Mouse (Mus musculus) kidney, postnatal 25 days (tissue): ENCODE results near the gene Zbtb8b.
"Not testable (repeated sequence)": the region's sequence is repeated elsewhere in the genome, so short reads cannot be mapped to it uniquely, and the experiment has no call there.

Experiments used
- DNase-seq, 2 experiments: peaks; one replicate each; pipeline ENCODE4 v3.0.0; 2021; ENCODE audit warnings: mixed read lengths in 2 of 2

Zbtb8b gene

DNA sequence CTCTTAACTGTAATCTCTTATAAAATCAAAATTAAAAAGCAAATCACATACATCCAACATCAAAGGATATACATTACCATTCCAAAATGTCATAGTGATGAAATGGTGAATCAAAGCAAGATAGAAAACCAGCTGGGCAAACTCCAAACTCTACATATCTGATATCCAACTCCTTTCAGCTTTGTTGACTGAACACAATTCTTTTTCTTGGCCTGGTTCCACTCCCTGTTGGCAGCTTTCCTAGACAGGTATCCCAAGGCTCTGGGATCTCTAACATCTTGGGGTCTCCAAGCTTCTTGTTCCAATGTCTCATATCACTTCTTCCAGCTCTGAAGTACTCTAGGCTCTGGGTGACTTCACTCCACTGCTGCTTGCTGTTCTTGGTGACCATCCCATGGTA is 29.7 kb downstream of the Zbtb8b start:
- DNase-seq, result peak in 1 of 2 experiments; percentile 23

DNA sequence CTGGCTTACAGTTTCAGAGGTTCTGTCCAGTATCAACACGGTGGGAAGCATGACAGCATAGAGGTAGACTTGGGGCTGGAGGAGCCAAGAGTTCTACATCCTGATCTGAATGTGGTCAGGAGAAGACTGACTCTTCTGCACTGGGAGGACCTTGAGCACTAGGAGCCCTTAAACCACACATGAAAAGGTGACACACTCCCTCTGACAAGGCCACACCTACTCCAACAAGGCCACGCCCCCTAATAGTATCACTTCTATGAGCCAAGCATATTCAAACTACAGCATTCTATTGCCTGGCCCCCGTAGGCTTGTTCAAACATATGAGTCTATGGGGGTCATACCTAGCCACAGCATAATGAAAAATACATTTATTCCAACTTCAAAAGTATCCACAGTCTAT is 30.1 kb downstream of the Zbtb8b start:
- not testable (repeated sequence) for DNase-seq

GRCm38 (mm10) chr4:129406447-129406846 is 34.2 kb downstream of the Zbtb8b start:
- peak; percentile 72 to 85 for DNase-seq

GRCm38 (mm10) chr4:129399813-129400212 is 40.8 kb downstream of the Zbtb8b start:
- no peak for DNase-seq

DNA sequence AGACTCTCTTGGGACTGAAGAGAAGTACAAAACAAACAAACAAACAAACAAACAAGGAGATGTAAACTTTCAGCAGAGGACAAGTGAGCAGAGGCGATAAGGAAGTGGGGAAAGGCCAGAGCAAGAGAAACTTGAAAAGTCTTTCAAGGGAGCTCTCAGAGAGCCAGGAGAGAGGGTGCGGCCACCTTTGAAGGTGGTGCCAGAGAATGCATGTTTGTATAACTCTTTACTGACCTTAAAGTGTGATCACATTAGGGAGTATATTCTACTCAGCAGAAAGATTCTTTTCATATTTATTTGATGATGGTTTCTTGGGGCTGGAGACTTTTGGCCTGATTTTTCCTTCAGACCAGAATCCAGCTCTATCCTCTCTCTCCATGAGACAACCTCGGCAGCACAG is 43.7 kb downstream of the Zbtb8b start:
- DNase-seq, result no peak

- no peak for DNase-seq
Measured at GRCm38 (mm10) chr4:129394089-129394870, 46.4 kb downstream of the Zbtb8b start.

DNA sequence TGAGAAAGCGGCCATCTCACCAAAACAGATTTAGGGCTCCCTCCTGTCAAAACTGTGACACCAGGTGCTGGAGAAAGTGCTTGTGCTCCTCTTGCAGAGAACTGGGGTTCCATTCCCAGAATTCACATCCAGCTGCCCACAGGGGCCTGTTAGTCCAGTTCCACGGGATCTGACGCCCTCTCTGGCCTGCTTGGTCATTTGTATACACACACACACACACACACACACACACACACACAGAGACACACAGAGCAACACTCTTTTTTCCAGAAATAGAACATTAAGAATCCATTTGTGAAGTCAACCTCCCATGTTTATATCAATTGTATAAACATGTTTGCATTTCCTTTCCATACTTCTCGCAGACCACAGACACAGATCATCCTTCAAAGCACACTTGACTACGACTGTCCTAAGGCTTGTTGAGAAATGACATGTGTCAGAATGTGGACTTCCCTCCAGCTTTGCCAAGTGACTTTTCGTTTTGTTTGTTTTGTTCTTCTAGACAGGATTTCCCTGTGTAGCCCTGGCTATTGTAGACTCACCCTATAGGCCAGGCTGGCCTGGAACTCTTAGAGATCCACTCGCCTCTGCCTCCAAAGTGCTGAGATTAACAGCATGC is 49.6 kb downstream of the Zbtb8b start:
- DNase-seq, result no peak

DNA sequence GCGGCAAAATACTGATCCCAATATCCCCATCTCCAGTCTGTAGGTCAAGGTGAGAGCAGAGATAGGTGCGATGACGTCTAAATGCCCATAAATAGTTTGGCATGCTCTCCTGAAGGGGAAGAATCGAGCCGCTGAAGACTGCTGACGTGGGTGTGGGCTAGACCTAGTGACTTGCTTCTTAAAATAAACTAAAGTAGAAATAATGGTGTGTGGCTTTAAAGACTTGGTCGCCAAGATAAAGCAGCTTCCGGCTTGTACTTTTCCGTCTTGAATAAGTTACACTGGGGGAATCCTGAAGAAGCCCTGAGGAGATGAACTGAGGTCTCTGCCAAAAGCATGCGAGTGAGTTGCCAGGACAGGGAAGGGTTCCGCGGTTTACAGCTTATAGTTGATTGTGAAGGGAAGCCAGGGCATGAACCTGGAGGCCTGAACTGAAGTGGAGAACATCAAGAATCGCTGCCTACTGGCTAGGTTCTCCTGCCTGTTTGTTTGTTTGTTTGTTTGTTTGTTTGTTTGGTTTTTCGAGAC is 50.4 kb downstream of the Zbtb8b start:
- DNase-seq, result no peak

- DNase-seq, result no peak
Measured at GRCm38 (mm10) chr4:129388404-129388803, 52.2 kb downstream of the Zbtb8b start.

- DNase-seq, result no peak
Measured at GRCm38 (mm10) chr4:129386989-129387388, 53.7 kb downstream of the Zbtb8b start.

DNA sequence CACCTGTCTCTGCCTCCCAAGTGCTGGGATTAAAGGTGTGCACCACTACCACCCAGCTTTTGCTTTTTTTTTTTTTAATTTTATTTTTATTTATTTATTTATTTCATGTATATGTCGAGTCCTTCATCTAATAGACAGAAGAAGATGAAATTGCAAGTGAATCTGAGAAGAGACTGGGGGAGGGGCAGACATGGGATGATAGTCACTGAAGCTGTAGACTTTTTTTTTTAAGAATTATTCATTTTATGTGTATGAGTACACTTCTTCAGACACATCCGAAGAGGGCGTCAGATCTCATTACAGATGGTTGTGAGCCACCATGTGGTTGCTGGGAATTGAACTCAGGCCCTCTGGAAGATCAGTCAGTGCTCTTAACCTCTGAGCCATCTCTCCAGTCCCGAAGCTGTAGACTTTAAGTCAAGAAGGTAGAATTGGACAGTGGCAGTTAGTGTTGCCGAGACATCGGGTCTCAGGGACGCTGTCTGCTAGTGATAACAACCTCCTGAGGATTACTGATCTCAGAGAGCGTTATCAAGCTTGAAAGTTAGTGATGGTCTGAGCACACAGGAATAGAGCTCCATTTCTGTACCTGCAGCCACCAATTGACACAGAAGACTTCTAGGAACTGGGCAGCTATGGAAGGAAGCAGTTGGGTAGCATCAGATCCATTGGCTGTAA is 54.2 kb downstream of the Zbtb8b start:
- no peak for DNase-seq

DNA sequence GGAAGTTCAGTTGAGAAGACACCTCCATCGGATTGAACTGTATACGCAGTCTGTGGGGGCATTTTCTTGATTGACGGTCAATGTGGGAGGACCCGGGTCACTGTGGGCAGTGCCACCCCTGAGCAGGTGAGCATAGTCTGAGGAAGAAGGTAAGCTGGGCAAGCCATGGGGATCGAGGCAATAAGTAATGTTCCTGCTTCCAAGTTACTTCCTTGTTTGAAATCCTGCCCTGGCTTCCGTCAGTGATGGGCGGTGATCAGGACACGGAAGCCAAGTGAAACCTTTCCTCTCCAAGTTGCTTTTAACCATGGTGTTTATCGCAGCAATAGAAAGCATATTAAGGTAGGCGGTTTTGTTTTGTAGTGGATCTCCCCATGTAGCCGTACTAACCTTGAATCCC is 55.0 kb downstream of the Zbtb8b start:
- no peak for DNase-seq

DNA sequence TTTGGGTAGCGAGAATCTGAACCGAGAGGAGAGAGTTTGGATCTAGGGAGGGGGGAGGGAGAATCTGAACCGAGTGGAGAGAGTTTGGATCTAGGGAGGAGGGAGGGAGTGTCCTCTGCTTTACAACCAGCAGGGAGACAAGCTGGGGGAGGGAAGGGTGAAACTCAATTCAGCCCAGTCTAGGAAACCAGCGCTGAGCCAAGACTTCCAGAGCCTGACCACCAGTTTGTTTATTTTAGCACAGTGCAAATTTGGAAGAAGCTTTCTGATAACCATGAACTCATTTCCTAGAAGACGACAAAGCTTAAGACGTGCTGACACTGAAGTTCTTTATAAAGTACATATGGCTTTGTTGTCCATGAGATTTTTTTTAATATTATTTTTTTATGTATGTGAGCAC is 56.2 kb downstream of the Zbtb8b start:
- DNase-seq, result peak; percentile 44 to 62

DNA sequence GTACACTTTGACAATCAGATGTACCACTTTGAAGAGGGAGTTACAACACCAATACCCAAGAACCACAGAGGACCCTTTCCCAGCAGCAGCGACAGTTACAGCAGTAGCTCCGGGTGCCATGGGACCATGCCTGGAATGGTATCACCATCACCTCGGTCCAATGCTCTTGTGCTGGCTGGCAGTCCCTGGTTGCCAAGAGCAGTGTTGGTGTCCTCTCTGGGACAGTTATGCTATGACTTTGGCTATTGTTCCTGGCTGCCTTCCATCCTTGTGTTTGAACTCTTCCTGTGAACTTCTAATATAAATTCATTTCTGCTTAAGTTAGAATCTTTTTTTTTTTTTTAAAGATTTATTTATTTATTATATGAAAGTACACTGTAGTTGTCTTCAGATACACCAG is 57.1 kb downstream of the Zbtb8b start:
- peak in 1 of 2 experiments; percentile 16 for DNase-seq

DNA sequence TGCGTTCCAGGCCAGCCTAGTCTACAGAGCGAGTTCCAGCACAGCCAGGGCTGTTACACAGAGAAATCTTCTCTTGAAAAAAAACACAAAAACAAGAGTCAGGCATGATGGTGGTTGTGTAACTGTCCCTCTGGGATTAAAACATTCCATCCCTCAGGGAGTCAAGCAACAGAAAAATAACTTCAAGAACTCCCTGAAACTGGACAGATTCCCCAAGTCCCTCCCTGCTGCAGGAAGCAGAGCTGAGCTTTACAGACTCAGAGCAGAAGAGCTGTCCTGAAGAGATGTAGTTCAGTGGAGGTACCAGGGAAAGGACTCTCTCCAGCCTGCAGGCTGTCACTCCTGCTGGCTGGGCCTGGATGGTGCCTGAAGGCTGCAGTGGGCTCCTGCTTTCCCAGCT is 58.2 kb downstream of the Zbtb8b start:
- DNase-seq, result peak in 1 of 2 experiments; percentile 16

DNA sequence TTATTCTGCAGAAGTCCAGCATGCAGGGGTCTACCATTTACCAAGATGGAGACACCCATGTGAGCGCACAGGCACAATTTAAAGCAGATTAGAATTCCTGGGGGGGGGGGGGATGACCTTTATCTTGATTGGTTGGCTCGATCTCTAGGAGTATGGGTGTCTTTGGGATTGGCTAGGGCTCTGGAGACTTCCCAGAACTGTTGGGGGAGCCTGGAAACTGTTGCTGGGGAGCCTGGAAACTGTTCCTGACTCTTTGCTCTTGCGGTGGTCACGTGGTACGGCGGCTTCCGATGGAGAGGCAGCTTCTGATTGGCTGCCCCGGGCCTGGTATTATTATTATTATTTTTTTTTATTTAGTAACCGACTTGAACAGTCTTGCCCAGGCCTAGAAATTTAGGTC is 58.6 kb downstream of the Zbtb8b start:
- DNase-seq, result no peak

DNA sequence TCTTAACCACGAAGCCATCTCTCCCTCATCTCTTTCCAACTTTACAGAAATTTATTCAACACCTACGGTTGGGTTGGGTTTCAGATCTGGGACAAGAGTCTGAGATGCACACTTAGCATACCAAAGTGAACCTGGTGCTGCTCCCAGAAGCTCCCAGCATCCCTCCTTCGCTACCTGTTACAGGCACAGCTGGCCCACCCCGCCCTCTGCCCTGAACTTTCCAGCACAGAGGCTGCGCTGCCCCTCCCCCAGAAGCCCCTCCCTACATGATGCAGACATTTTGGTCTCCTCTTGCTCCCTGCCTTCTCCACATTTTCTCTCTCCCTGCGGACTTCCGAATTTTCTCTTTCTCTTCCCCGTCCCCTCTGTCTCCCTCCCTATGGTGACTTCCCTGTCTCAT is 59.5 kb downstream of the Zbtb8b start:
- no peak for DNase-seq

DNA sequence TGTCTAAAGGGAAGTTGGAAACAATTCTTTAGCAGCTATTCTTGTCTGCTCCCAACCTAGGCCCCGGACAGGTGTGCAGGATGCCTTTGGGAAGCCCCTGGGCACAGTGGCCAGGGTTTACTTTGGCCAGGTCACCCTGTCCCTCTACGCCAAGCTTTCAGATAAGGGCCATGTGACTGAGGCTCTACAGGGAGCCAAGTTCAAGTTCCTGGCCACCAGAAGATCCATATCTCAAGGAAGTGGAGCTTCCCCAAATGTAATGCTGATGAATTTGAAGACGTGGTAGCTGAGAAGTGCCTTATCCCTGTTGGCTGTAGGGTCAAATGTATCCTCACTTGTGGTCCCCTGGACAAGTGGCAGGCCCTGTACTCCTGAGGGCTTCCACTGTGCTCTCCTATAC is 60.8 kb downstream of the Zbtb8b start:
- no peak for DNase-seq

- DNase-seq, result peak; percentile 47 to 70
Measured at GRCm38 (mm10) chr4:129377601-129378390, 62.9 kb downstream of the Zbtb8b start, which contains the start of gene Zbtb8a. Gene Zbtb8a, minus strand, starts transcription at chr4:129378116.

GRCm38 (mm10) chr4:129376961-129377545 is 63.6 kb downstream of the Zbtb8b start:
- peak; percentile 44 to 64 for DNase-seq

- no peak for DNase-seq
Measured at GRCm38 (mm10) chr4:129375821-129376220, 64.8 kb downstream of the Zbtb8b start.
